Mouse (Mus musculus) ES-E14 (cell line): ENCODE data around the gene Gmpr2.

Experiments
- CHD2 ChIP-seq: IDR thresholded peaks from 2 replicates; pipeline ENCODE4 v1.6.1; 2014; ENCODE audit warnings: mild to moderate bottlenecking, low read depth, low read length, inconsistent platforms
- HCFC1 ChIP-seq: IDR thresholded peaks from 2 replicates; pipeline ENCODE4 v1.6.1; 2012; ENCODE audit warnings: low read length, inconsistent platforms, borderline replicate concordance; ENCODE audit not compliant: insufficient read depth
- ZC3H11A ChIP-seq: IDR thresholded peaks from 2 replicates; pipeline ENCODE4 v1.6.1; 2012; ENCODE audit warnings: low read depth, mild to moderate bottlenecking, inconsistent platforms, low read length, borderline replicate concordance
- ZNF384 ChIP-seq: IDR thresholded peaks from 2 replicates; pipeline ENCODE4 v1.6.1; 2012; ENCODE audit warnings: low read depth, low read length, inconsistent platforms

- TF ChIP-seq CHD2 (no peak), HCFC1 (no peak), ZC3H11A (no peak), ZNF384 (no peak)
Observed at GRCm38 (mm10) chr14:55724411-55724871, 52.7 kb downstream of the Gmpr2 start.
